Mouse (Mus musculus) neural tube, embryonic 10.5 days (tissue): Measurements from ENCODE around the gene 4930469K13Rik.

Source experiments
- DNase-seq: peaks from one replicate; pipeline ENCODE4 v3.0.0-alpha.2; 2017; ENCODE audit warnings: low spot score; ENCODE audit errors: extremely low spot score

The 4930469K13Rik gene

GRCm38 (mm10) chr11:33998244-33998643 lies 100.1 kb downstream of the 4930469K13Rik start:
- DNase-seq, result no peak

DNA sequence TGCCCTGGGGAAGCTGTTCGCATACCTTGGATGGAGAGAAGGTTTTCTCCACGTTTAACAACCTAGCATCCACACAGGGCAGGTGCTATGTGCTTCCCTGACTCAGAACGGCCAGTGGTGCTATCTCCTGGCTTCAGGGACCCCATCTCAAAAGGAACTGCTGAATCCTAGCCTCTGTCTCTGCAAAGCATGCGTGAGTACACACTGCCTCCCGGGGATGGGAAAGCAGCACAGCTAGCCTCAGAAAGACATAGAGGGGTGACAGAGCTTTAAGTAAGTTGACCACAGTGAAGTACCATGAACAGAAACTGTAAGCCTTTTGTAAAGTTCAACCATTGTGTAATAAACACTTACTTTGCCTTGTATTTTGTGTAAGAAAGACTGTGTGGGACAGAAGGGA lies 104.9 kb downstream of the 4930469K13Rik start:
- DNase-seq, result no peak

DNA sequence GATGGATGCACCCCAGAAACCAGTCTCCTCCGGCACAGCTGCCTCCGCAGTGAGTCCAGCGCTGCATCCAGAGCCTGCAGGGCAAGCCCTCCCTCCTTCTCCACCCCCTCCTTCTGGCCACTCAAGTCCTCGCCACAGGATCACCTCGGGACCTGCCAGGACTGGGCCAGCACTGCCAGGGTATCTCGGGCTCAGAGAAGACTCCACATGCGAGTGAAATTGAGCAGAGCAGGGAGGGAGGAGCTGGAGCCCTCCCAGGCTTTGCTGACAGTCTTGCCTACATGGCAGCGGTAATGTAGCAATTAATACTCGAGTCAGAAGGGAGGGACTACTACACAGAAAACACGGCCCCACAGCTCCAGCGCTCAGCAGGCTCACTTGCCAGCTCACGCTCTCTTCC lies 105.4 kb downstream of the 4930469K13Rik start, which contains the start of gene Kcnip1:
Gene Kcnip1 (minus strand): TSS at position 215 of the 400 bp plus-strand sequence.
- no peak for DNase-seq

GRCm38 (mm10) chr11:33990002-33990401 lies 108.4 kb downstream of the 4930469K13Rik start:
- DNase-seq, result no peak

- no peak for DNase-seq
These were observed 111.8 kb downstream of the 4930469K13Rik start for GRCm38 (mm10) chr11:33986525-33986924.

- DNase-seq, result no peak
These were observed 118.2 kb downstream of the 4930469K13Rik start for GRCm38 (mm10) chr11:33980146-33980545.

- DNase-seq, result no peak
These were observed 123.2 kb downstream of the 4930469K13Rik start for GRCm38 (mm10) chr11:33975121-33975520.

- no peak for DNase-seq
These were observed 123.9 kb downstream of the 4930469K13Rik start for GRCm38 (mm10) chr11:33974341-33975040.

- no peak for DNase-seq
These were observed 126.2 kb downstream of the 4930469K13Rik start for GRCm38 (mm10) chr11:33972114-33972513.

GRCm38 (mm10) chr11:33969199-33969598 lies 129.2 kb downstream of the 4930469K13Rik start:
- DNase-seq, result no peak

DNA sequence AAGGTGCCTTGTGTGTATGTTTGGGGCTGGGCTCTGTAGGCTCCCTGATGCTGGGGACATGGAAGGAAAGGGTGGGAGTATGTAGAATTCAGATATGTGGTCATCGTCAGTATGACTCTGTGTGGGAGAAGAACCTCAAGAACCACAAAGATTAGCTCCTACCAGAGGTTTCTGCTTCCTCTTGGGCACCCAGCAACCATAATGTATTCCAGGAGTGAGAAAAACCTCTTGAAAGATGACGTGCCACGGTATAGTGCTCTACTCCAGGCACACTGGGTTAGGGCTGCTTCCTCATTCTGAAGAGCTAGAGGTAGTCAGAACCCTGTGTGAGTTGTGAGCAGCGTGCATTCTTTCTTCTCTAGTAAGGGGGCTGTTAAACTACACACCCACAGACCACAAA lies 130.6 kb downstream of the 4930469K13Rik start:
- DNase-seq, result no peak

GRCm38 (mm10) chr11:33965380-33965779 lies 133.0 kb downstream of the 4930469K13Rik start:
- DNase-seq, result no peak

DNA sequence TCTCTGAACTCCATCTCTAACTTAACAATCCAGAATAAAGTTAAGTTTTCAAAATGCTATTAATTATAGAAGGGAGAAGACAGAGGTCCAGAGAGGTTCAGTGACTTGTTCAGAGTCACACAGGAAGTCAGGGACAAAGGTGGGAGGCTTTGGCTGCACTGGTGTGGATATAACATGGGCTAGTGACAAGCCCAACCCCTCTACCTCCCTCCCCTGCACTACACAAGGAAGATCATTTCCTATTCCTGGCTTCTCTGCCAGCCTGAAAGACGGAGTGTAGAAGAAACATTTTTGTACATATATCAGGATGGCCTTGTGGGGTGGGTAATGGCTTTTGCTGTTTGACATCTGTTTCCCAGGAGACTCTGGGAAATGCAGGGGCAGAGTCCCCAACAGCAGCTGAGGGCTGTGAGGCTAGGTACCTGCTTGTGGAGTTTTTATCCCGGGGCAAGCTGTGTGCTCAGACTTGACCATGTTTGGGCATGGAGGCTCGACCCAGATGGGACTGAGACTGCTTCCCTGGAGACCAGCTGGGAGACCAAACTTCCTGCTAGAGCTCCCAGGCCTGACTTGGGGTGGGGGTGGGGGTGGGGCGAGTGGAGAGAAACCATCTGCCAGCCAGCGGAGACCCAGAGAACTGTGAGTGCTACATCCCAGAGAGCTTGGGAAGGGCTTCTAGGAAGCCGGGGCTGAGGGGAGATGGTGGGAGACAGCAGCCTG lies 135.5 kb downstream of the 4930469K13Rik start, which contains the start of gene Kcnmb1:
Gene Kcnmb1 (plus strand): TSS at position 326 of the 720 bp plus-strand sequence.
- DNase-seq, result peak; percentile 24

DNA sequence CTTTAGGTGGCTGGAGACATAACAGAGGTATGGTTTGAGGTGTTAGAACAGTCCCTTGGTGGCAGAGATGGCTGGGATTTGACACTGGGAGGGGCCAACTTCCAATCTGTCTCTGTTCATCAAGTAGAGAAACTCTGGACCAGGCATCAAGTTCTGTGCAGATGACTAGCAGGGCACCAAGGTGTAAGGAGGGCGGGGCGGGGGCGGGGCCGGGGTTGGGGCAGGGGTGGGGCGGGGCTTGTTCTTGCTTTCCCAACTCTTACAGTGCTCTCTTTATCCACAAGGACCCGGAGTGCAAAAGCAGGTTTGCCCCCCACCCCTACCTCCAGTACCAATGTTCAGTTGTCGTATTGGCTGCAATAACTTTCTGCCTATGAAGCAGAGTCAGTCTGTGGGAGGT lies 136.2 kb downstream of the 4930469K13Rik start:
- DNase-seq, result no peak

GRCm38 (mm10) chr11:33958713-33959112 lies 139.6 kb downstream of the 4930469K13Rik start:
- peak; percentile 33 for DNase-seq

DNA sequence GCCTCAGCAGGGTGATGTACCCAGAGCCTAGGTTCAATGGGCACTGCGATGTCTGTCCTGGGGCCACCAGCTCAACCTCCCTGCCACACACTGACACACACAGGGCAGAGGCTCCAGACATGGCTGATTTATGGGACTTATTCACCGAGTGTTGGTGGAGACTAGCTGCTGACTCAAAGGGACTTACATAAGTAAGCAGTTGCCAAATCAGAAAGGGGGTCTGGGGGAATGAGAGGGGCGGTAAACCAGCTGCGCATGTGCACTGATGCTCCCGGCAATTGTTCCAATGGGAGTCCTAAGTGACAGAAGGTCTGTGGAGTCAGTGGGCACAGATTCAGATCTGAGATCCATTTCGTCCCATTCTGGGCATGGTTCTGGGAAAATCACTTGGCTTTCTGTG lies 140.8 kb downstream of the 4930469K13Rik start:
- no peak for DNase-seq

DNA sequence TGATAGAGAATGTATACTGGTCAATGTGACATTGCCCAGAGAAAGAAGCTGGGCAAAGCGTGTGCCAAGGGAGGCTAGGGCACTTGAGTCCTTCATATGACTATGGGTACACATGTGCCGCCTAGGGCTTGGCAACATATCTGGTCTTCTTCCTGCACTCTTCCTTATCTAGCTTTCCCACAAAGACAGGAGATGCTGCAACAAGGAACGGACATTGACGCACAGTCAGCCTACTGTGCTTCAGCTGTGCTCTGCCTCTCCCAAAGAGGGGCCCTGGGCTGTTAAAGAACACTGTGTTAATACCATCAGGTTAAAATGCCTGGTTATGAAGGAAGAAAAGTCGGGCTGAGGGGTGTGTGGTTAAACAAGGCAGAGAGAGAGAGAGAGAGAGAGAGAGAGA lies 141.7 kb downstream of the 4930469K13Rik start:
- DNase-seq, result no peak

DNA sequence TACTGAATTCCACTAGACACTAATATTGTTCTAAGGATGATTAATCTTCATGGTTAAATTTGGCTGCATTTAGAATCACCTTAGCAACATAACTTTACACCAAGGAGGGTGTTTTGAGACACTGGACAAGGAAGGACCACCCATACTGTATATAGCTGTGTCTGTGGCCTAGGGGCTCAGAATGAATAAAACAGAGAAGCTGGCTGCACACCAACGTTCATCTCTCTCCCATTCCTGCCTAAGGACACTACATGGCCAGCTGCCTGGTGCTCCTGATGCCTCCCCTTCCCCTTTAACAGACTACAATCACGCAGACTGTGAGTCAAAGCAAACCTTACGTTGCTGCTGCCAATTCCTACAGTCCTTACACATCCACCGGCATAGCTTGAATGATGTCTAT lies 142.4 kb downstream of the 4930469K13Rik start:
- no peak for DNase-seq

- no peak for DNase-seq
These were observed 146.4 kb downstream of the 4930469K13Rik start for GRCm38 (mm10) chr11:33951684-33952625.

- DNase-seq, result no peak
These were observed 147.2 kb downstream of the 4930469K13Rik start for GRCm38 (mm10) chr11:33951155-33951554.

DNA sequence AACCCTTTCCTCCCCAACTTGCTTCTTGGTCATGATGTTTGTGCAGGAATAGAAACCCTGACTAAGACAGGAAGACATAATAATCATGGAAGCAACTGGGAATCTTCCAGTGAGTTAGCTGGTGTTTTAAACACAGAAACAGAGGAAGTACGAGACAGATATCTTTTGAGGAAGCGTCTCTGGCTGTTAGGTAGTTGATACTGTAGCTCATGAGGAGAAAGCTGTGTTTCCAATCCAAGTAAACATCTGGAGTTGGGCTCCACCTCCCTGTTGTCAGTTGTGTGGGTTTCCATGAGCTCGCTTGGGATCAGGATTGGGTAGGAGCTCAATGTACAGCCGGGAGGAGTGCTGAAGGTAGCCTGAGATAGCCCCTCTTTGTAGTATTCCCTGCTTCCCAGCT lies 151.9 kb downstream of the 4930469K13Rik start:
- no peak for DNase-seq
